Mouse (Mus musculus) stomach, postnatal 0 days (tissue): ENCODE measurements around the gene Pdilt.

Experiments used
- CTCF ChIP-seq: IDR thresholded peaks from 2 replicates; pipeline ENCODE4 v1.5.1; 2016; ENCODE audit warnings: antibody characterized with exemption, low read depth, mild to moderate bottlenecking, moderate library complexity
- EP300 ChIP-seq: optimal IDR thresholded peaks from 2 replicates; pipeline ENCODE3; 2016; ENCODE audit warnings: antibody characterized with exemption

GRCm38 (mm10) chr7:119459185-119459584 is 64.1 kb downstream of the Pdilt start, which contains the start of gene Gp2:
- TF ChIP-seq CTCF (no peak), EP300 (no peak)
